Mouse (Mus musculus) stomach, postnatal 0 days (tissue): ENCODE data around the gene Psen2. TPM values are rescaled to one million over a fixed set of nuclear protein-coding genes. Genes with fewer than 3 reads are reported as not detected.

Experiments used
- ATAC-seq: fragments of 200-750 bp; cut with Nextera tagmentation; 2 replicates; pipeline ENCODE4 v1.8.0; 2017; ENCODE audit not compliant: low FRiP score, low TSS enrichment
- DNase-seq: peaks from one replicate; pipeline ENCODE4 v3.0.0-alpha.2; 2016; ENCODE audit warnings: low spot score
- H3K27ac ChIP-seq: fragments of 300-500 bp; sonication (generic); replicated peaks from 2 replicates; pipeline ENCODE4 v1.5.1; 2014; ENCODE audit warnings: mild to moderate bottlenecking, control low read depth
- H3K27me3 ChIP-seq: fragments of 300-500 bp; sonication (generic); 2 replicates; pipeline ENCODE4 v1.6.1; 2014; ENCODE audit warnings: low read length; ENCODE audit not compliant: control insufficient read depth, insufficient read depth
- H3K36me3 ChIP-seq: fragments of 300-500 bp; sonication (generic); 2 replicates; pipeline ENCODE4 v1.6.1; 2014; ENCODE audit warnings: low read length, mixed read lengths; ENCODE audit not compliant: control insufficient read depth, insufficient read depth
- H3K4me1 ChIP-seq: fragments of 300-500 bp; sonication (generic); replicated peaks from 2 replicates; pipeline ENCODE4 v1.6.1; 2014; ENCODE audit warnings: antibody characterized with exemption; ENCODE audit not compliant: control insufficient read depth, insufficient read depth
- H3K4me2 ChIP-seq: fragments of 300-500 bp; sonication (generic); replicated peaks from 2 replicates; pipeline ENCODE4 v1.6.1; 2014; ENCODE audit warnings: low read depth, mild to moderate bottlenecking, control low read depth, moderate library complexity
- H3K4me3 ChIP-seq: fragments of 300-500 bp; sonication (generic); 2 replicates; pipeline ENCODE4 v1.5.1; 2014; ENCODE audit warnings: low read depth, low read length, control low read depth
- H3K9ac ChIP-seq: fragments of 300-500 bp; sonication (generic); 2 replicates; pipeline ENCODE4 v1.6.1; 2014; ENCODE audit warnings: mild to moderate bottlenecking, low read length, control low read depth, mixed read lengths
- H3K9me3 ChIP-seq: fragments of 300-500 bp; sonication (generic); 2 replicates; pipeline ENCODE4 v1.6.1; 2016; ENCODE audit warnings: low read length; ENCODE audit not compliant: control insufficient read depth
- CTCF ChIP-seq: IDR thresholded peaks from 2 replicates; pipeline ENCODE4 v1.5.1; 2016; ENCODE audit warnings: antibody characterized with exemption, low read depth, mild to moderate bottlenecking, moderate library complexity
- EP300 ChIP-seq: optimal IDR thresholded peaks from 2 replicates; pipeline ENCODE3; 2016; ENCODE audit warnings: antibody characterized with exemption
- WGBS: fragments of 180-500 bp; shearing (Covaris S2); extraction: QIAGEN DNeasy Blood & Tissue Kit; methylation state at CpG from one replicate; pipeline ENCODE4 v1.1.7; 2014; 5-methylcytosine and 5-hydroxymethylcytosine counted together
- polyA plus RNA-seq: library from polyadenylated mRNA; unstranded; fragments of >200 nt; fragmentation: Nextera tagmentation; extraction: Ambion mirVana; gene quantifications from 2 replicates; pipeline ENCODE4 v1.2.1, GENCODE M21; 2015

Psen2 gene
- polyA plus RNA-seq, 1 experiment from 2014 or later: 14.3 TPM

- Histone ChIP-seq H3K27ac (peak overlapping the region; percentile 58; the same call in 1 of the 2 replicates), H3K4me1 (no peaks in the 10 kb centered on the region; the same call in 1 of the 2 replicates), H3K27me3 (no peaks in the 10 kb centered on the region), H3K36me3 (no peaks in the 10 kb centered on the region), H3K4me3 (no peak overlapping the region), H3K9ac (no peak overlapping the region), H3K4me2 (no peak overlapping the region), H3K9me3 (no peaks in the 10 kb centered on the region)
- DNase-seq (no peak), ATAC-seq (no peak)
- no peak for TF ChIP-seq EP300
- TF ChIP-seq CTCF: no peak
- WGBS: 62% methylated on average over 8 of the region's 8 CpGs
Observed at GRCm38 (mm10) chr1:180250441-180250830, 12.8 kb downstream of the Psen2 start.

DNA sequence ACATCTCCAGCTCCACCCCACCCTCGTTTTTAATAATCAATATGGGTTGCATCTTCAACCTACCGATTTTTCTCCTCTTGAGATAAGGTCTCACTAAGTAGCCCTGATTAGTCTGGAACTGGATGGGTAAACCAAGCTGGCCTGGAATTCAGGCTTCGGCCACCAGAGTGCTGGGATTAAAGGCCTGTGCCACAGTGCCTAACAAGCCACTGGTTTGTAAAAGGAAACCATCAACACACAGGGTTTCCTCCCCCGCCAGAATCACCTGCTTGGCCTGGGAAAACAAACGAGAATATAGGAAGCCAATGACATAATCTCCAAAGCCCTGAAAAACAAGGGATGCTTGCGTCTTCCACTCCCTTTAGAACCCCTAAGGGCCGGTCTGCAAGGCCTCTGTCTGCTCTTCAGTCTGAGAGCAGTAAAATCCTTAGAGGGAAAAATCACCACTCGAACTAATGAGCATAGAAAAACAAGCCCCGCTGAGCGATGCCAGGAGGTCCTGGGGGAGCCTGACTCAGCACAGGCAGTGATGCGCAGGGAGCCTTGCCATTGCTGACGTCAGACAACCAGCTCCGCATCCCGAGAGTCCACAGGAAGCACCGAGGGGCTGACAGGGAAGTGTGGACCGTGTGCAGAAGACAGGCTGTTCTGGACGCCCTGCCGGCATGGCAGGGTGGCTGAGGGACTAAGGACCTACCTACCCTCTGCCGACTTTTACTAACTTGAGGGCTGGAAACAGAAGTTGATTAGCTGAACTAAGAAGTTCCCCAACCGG is 13.4 kb downstream of the Psen2 start:
- Histone ChIP-seq H3K36me3 (no peaks in the 10 kb centered on the region), H3K27ac (peak overlapping the region; percentile 58), H3K9me3 (no peaks in the 10 kb centered on the region), H3K4me2 (peak overlapping the region; percentile 8; the same call in 1 of the 2 replicates), H3K4me1 (no peaks in the 10 kb centered on the region; the same call in 1 of the 2 replicates), H3K9ac (peak overlapping the region; percentile 47; the same call in 1 of the 2 replicates), H3K4me3 (no peak overlapping the region), H3K27me3 (no peaks in the 10 kb centered on the region)
- TF ChIP-seq EP300: no peak
- TF ChIP-seq CTCF: no peak
- ATAC-seq (peak; percentile 66), DNase-seq (peak; percentile 68)
- WGBS: 33% methylated on average over 20 of the region's 20 CpGs

DNA sequence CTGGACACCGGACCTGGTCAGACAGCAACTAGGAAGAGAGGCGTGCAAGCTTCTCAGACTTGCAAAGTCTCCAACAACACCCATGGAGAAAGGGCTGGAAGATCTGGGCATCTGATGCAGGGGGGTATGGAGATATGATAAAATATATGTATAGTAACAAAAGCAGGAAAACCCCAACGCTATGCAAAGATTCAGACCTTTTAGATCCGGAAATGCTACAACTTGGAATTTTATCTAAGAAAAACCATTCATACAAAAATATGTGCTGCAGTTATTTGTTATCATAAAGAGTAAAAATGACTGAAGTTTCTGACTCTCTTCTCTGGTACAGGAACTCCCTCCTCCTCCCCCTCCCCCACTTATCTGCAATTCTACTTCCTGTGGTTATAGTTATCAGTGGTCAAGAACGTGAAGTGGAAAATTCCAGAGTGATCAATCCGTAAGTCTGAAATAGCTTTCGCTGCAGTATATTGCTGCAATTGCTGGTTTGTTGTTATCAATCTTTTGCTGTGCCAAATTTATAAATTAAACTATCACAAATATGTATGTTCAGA is 14.6 kb downstream of the Psen2 start:
- Histone ChIP-seq H3K4me2 (no peak overlapping the region), H3K27me3 (no peaks in the 10 kb centered on the region), H3K4me3 (no peak overlapping the region), H3K27ac (no peak overlapping the region), H3K9ac (no peak overlapping the region), H3K4me1 (no peaks in the 10 kb centered on the region; the same call in 1 of the 2 replicates), H3K9me3 (no peaks in the 10 kb centered on the region), H3K36me3 (no peaks in the 10 kb centered on the region)
- DNase-seq (no peak), ATAC-seq (no peak)
- 77% methylated on average over 7 of the region's 7 CpGs for WGBS
- TF ChIP-seq CTCF (no peak), EP300 (no peak)

- TF ChIP-seq CTCF (no peak), EP300 (no peak)
- H3K36me3 ChIP-seq: no peaks in the 10 kb centered on the region
- 70% methylated on average over 7 of the region's 7 CpGs for WGBS
- ATAC-seq: no peak
- no peaks in the 10 kb centered on the region for H3K9me3 ChIP-seq
- no peaks in the 10 kb centered on the region; the same call in 1 of the 2 replicates for H3K4me1 ChIP-seq
- H3K4me3 ChIP-seq: no peak overlapping the region
- no peaks in the 10 kb centered on the region for H3K27me3 ChIP-seq
- H3K4me2 ChIP-seq: no peak overlapping the region
- H3K27ac ChIP-seq: no peak overlapping the region
- no peak for DNase-seq
- no peak overlapping the region for H3K9ac ChIP-seq
Observed at GRCm38 (mm10) chr1:180247901-180248300, 15.3 kb downstream of the Psen2 start.

DNA sequence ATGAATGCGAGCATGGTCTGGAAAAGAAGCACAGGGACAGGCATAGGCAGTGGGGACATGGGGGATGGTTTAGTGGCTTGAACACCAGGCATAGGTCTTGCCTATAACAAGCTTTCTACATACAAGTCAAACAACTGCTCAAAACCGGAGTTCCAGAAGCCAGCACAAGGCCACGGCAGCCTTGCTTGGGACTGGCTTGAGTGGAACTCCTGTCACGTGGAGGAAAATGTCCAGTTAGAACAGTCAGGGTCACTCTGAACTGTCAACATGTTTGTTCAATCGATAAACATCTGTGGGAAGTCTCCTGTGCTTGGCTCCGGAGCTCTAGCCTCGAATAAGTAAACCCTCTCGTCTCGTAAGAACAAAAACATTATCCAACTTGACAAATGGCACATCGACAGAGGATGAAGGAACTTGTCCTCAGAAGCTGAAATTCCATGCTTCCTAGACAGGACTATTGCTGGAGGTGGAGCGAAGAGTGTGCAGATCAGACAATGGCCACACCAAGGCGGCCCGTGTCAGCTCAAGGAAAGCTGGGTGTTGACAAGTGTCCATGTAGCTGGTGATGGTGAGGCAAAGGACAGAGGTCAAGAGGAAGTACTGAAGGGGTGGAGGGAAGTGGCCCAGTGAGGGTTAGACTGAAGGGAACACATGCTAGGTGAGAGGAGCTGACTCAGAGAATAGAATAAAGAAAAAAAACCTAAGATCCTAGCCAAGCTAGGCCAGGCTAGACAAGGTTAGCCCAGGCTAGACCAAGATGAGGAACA is 17.3 kb downstream of the Psen2 start:
- TF ChIP-seq CTCF (no peak), EP300 (no peak)
- Histone ChIP-seq H3K9me3 (no peaks in the 10 kb centered on the region), H3K4me2 (no peak overlapping the region), H3K4me3 (no peak overlapping the region), H3K4me1 (no peaks in the 10 kb centered on the region; the same call in 1 of the 2 replicates), H3K9ac (no peak overlapping the region), H3K27ac (no peak overlapping the region), H3K27me3 (no peaks in the 10 kb centered on the region), H3K36me3 (no peaks in the 10 kb centered on the region)
- DNase-seq (no peak), ATAC-seq (peak; percentile 69)
- WGBS: 47% methylated on average over 13 of the region's 13 CpGs
